Mouse (Mus musculus) lung, adult 2 months (tissue): ENCODE measurements around the gene Gm45021.
A peak's percentile ranks its signal among the peaks of the same experiment; 100 is the strongest.

Source experiments
- CTCF ChIP-seq: fragments of 200-500 bp; IDR thresholded peaks from 2 replicates; pipeline ENCODE4 v1.5.1; 2011; ENCODE audit warnings: mild to moderate bottlenecking, low read length, control low read depth; ENCODE audit not compliant: insufficient read depth
- POLR2A ChIP-seq: fragments of 200-500 bp; IDR thresholded peaks from 2 replicates; pipeline ENCODE4 v1.6.1; 2011; ENCODE audit warnings: low read depth, mild to moderate bottlenecking, control low read depth, low read length, borderline replicate concordance; ENCODE audit errors: extremely low read depth

- TF ChIP-seq CTCF (no peak), POLR2A (peak; percentile 34; the same call in 1 of the 2 replicates)
Observed at GRCm38 (mm10) chr6:48555104-48555890, 34.1 kb upstream of the Gm45021 start.
